Mouse (Mus musculus): ENCODE measurements at regions not wholly inside any gene's neighbourhood (a gene's known extent, or its start where the extent isn't known, plus 50 kb on each side); places are given as distances from the start of the nearest gene placed in this dataset.

GRCm38 (mm10) chr10:97282416-97282815 is 197.0 kb upstream of the Dcn start:
- no peak for TF ChIP-seq CTCF (IDR thresholded peaks at IDR 0.05; ENCODE audit: control insufficient read depth, insufficient read depth, insufficient replicate concordance, low read depth, low read length)
- TF ChIP-seq POLR2A (IDR thresholded peaks at IDR 0.05; ENCODE audit: control insufficient read depth, low read depth, low read length), result no peak
